Mouse (Mus musculus) kidney, adult 2 months (tissue): ENCODE results near the gene Erc2.

Experiments used
- CTCF ChIP-seq: fragments of 200-500 bp; conservative IDR thresholded peaks from 2 replicates; pipeline ENCODE4 v1.5.1; 2011; ENCODE audit warnings: low read depth, mild to moderate bottlenecking, control low read depth, low read length, moderate library complexity, mixed read lengths; ENCODE audit not compliant: insufficient read depth, insufficient read length
- POLR2A ChIP-seq: fragments of 200-500 bp; IDR thresholded peaks from one replicate; pipeline ENCODE4 v1.6.1; 2011; ENCODE audit warnings: low read depth, low read length, control low read depth

- no peak for TF ChIP-seq POLR2A
- TF ChIP-seq CTCF = no peak
These were observed 548.5 kb downstream of the Erc2 start for GRCm38 (mm10) chr14:28170711-28171110.
